Mouse (Mus musculus) liver, adult 2 months (tissue): ENCODE measurements around the gene Cnst.

Experiments used
- CTCF ChIP-seq: fragments of 200-500 bp; IDR thresholded peaks from 2 replicates; pipeline ENCODE4 v1.5.1; 2011; ENCODE audit warnings: low read depth, low read length, control low read depth
- POLR2A ChIP-seq: fragments of 200-500 bp; IDR thresholded peaks from 2 replicates; pipeline ENCODE4 v1.6.1; 2011; ENCODE audit warnings: low read length, control low read depth; ENCODE audit not compliant: insufficient read depth; ENCODE audit errors: extremely low read depth

GRCm38 (mm10) chr1:179633414-179633752 is 87.2 kb downstream of the Cnst start:
- TF ChIP-seq POLR2A (no peak), CTCF (peak; percentile 32; the same call in 1 of the 2 replicates)
